Mouse (Mus musculus) induced T-regulatory cell, adult 2 months (primary cell): Measurements from ENCODE around the gene Kif26b.
A peak's percentile ranks its signal among the peaks of the same experiment; 100 is the strongest.

Experiments used
- DNase-seq: peaks from one replicate; pipeline ENCODE4 v3.0.0-alpha.2; 2012; ENCODE audit warnings: low read depth

Kif26b gene

DNA sequence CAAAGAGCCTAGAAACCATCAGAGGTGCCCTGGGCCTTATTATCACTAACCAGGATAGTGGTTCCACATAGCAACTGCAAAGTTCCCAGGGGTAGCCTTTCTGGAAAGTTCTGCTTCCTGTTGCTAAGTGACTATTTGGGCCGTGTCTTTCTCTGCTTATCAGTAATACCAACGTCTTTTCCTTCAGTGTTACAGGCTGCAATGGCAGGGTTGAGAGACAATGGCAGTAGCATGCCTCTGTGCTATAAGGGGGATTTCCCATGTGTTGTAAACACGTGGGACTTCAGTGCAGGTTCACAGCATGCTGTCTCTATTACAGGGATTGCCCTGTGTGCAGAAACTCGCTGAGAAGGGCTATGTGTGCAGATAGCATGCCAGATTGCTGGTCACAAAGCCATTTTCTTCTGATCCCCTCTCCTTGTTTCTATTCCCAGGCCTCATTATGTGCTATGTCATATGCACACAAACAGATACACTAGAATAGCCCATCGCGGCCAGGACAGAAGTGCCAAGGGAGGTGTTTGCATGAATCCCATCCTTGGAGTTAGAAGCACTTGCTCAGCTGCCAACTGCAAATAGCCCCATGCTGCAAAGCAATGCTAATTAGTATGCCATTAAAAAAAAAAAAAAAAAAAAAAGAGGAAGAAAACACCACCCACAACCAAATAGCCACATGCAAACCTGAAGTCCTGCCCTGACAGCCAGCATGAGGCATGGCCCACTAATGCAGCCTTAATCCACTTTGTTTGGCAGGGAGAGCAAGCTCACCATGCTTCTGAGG, 384.2 kb downstream of the Kif26b start:
- no peak for DNase-seq

DNA sequence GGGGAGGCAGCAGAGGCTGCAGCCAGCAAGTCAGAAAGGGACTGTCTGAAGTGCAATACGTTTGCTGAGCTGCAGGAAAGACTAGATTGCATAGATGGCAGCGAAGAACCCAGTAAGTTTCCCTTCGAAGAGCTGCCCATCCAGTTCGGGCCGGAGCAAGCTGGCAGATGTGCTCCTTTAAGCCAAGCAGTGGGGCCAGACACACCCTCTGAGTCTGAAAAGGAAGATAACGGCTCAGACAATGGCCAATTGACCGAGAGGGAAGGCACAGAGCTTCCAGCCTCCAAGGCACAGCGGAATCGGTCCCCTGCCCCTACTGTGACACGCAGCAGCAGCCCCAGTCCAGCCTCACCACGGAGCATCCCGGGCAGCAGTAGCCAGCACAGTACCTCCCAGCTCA, 386.1 kb downstream of the Kif26b start:
- no peak for DNase-seq

DNA sequence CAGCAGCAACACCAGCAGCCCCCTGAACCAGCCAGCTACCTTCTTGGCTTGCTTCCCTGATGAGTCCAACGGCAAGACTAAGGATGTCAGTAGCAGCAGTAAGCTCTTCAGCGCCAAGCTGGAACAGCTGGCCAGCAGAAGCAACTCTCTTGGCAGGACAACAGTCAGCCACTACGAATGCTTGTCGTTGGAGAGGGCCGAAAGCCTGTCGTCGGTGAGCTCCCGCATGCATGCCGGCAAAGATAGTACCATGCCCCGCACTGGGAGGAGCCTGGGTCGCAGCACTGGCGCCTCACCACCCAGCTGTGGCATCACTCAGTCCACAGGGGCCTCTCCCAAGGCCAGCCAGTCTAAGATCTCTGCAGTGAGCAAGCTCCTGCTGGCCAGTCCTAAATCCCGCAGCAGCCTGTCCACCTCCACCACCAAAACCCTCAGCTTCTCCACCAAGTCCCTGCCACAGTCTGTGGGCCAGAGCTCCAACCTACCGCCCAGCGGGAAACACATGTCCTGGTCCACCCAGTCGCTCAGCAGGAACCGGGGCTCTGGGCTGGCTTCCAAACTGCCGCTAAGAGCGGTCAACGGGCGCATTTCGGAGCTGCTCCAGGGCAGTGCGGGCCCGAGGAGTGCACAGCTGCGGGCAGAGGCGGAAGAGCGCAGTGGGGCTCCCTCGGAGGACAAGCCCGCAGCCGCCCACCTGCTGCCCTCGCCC, 388.4 kb downstream of the Kif26b start:
- no peak for DNase-seq

DNA sequence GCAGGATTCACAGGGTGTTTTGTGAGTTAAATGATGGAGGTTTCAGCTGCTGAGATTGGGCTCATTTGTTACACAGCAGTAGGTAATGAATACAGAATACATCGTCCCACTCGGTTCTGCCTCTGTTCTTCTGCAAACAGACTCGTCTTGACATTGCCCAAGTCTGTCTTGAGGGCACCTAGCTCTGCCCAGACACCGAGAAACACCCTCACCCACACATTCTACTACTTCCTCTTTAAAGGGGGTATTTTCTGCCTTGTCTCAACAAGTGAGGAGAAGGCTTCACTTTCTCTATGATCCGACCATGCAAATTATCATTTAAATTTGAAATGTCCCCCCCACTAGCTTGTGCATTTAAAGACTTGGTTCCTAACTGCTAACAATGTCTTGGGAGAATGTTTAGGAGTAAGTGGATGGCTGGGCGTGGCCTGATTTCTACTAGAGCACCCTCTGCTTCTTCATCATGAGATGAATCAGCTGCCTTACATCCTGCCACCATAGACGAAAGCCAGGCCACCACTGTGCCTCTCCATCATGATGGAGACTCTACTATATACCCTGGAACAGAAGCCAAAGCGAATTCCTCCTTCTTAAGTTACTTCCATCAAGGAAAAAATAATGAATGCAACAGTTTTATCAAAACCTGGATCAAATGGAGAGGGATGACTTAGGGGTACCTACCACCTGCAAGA, 395.7 kb downstream of the Kif26b start:
- DNase-seq: no peak

DNA sequence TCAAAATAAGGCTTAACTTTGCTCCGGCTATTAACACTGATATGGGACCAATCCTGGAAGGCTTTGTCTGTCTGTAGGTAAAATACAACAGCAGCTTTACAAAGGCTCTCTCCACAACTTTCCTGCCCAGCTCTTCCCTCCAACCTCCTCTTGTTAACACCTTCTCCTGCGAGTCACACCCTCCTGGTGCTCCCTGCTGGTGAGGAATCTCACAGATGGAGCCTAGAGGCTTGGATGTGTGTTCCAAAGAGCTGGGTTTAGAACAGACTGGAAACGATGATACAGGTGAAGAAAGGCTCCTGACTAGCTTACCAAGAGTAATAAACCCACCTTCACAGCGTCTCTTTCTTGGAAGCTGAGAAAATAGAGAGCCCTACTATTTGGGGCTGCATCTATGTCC, 400.6 kb downstream of the Kif26b start:
- DNase-seq: no peak

DNA sequence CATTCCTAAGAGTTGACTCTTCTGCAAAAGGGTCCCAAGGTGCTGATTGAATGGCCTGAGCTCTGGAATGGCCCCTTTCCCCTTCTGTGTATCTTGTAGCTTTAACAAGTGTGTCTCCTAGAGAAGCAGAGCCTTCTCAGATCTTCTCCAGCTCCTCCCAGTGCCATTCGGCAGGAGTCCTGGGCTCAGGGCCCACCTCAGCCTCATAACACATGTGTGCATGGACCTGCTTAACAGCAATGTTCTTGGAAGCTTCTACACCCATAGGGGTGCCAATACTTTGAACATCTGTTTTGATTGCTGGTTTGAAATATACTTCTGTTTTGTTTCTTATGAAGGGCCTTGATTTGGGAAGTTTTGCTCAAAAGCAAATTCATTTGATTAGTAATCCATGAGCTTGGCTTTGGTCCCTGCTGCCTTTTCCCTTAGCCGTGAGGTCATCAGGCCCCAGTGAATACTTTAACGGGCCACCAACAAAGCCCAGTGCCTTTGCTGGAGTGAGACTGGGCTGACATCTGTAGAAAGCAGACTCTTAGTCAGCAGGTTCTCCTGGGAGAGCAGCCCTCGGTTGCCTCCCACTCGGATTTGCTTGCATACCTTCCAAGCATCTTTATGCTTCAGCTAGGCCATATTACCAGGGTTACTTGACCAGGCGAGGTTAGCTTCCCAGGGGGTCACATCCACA, 405.2 kb downstream of the Kif26b start:
- DNase-seq: no peak

DNA sequence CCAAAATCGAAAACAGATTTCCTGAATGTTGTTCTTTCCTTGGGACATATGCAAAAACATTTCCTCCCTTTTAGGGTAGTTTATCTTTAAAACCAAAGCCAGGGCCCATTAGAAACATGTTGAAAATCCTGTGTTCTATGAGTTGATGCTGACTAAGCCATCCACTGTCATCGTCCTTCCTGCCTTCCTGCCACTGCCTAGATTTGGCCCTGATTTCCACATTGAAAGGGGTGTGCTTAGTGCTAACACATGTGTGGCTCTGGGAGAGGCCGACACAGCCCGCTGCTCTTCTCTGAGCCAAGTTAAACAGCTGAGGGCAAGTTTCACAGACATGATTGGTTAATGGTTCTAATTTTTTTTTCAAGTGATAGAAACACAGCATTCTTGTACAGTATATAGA, 407.5 kb downstream of the Kif26b start:
- DNase-seq: no peak

DNA sequence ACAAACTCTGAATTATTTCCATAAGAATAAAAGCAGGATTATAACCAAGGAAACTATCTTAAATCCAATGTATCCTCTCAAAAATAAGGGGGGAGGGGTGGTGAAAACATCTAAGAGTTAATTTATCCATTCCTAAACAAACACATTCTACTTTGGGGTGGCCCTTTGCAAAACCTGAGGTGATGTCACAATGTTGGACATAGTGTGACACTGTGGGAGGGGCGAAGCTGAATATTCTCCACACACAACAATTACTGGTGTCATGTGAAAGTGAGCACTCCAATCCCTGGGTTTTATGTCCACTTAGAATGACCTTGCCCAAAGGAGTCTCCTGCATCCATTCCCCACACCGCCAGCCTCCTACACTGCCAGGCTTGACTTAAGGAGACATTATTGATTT, 408.1 kb downstream of the Kif26b start:
- no peak for DNase-seq

DNA sequence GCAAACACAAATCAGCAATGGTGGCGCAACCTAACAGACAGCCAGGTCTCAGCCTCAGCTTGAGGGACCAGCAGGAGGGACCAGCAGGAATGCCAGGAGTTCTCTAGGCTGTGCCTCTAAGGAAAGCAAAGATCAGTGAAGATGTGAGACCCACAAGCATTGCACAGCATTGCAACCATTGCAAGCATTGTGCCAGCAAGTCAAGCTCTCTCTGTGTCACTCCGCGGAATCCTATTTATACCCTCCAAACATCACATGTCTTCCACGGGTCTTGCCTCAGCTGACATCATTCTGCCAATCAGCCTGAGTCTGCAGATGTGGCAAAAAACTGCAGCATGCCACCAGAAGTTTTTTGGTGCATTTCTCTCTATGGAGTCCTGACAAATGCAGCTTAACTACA, 411.4 kb downstream of the Kif26b start:
- no peak for DNase-seq

DNA sequence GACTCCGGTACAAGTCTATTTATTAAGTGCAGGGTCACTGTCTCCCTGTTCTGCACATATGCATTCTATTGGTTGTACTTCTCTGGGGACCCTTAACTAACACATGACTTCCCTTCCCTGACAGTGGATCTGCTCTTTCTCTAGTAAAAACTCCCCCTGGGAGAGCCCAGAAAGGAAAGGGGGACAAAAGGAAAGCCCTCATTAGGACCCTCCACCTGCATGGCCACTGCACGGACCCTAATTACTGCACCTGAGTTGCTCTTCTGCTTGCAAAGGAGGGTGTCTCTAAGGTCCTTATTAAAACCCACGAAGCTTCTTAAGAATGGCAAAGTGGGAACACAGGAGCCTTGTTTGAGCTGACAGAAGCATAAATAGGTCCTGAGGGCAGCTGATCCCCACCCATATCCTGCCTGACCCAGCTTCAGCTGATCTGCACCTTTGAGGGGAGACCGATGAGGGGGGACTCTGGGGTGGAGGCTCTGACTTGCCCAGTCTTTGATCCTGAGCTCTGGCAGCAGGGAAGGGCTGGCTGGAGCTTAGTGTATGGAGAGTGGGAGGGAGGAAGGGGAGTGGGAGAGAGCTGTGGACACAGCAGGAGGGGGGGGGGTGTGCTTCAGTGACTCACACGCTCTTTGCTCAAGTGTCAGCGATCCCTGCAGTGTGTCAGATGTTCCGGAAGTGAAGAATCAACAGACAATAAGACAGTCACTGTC, 413.5 kb downstream of the Kif26b start:
- DNase-seq: no peak

DNA sequence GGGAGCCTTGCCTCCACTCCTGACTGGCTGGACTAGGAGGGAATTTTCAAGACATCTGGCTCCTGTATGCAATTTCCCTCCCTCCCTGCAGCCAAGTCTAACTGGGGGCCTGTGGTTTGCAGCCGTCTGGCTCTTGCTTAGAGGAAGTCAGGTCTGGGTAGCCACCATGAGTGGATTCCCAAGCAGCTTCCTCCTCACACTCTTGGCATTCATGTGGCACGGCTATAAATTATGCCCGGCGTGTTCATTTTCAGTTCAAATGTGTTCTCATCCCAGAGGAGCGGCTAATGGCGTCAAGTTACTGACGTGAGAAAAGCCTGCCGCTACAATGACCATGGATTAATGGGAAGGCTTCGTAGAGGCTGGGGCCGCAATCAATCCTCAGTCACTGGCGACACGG, 424.0 kb downstream of the Kif26b start:
- no peak for DNase-seq

DNA sequence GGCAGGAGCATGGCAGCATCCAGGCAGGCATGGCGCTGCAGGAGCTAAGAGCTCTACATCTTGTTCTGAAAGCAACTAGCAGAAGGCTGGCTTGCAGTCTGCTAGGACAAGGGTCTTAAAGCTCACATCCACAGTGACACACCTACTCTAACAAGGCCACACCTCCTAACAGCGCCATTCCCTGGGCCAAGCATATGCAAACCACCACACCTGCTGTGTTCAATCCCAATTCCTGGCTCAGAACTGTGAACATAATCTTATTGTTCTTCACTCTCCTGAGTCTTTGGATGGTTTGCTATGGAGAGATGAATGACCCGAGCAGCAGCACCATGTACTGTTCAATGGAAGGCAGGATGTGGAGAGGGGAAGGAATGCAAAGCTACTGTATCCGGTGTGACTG, 429.7 kb downstream of the Kif26b start:
- DNase-seq: no peak

DNA sequence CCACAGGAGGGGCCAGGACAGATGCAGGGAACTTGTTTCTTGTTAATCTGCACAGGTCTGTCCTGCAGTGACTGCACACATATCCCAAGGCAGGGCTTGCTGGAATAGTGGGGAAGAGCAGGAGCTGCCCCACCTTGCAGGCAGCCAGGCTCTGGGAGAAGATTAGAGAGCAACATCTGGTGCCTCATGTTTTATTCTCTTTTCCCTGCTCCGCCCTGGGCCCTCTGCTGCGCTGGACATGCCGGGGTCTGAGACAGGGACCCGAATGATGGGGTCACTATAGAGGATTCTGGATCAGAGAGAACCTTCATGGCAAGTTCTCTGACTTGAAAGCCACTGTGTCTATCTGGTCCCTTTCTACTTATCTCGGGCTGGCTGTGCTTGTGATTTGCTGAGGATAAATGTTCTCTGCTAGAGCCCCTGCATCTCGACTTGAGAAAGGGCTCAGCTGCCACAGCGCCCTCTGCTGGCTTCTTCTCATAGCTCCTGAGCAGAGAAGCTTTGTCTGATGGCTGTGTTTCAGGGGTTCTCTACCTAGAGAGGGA, 431.2 kb downstream of the Kif26b start:
- peak; percentile 59 for DNase-seq

DNA sequence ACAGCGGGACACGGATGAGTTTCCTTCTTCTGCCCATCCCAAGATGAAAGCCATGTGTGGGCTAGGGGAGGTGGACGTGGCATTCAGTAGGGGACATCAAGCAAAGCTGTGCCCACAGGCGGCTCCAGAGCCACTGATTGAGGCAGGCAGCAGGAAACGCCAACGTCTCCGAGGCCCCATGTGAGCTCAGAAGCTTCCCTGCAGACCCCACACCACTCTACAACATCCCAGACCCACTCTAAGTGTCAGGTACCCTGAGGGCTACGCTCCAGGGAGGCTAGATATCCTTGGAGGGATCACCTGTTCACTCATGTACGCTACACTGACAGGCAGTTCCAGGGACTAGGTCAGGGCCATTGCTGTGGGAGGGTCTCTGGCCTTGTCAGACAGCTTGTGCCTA, 432.7 kb downstream of the Kif26b start:
- DNase-seq: no peak

DNA sequence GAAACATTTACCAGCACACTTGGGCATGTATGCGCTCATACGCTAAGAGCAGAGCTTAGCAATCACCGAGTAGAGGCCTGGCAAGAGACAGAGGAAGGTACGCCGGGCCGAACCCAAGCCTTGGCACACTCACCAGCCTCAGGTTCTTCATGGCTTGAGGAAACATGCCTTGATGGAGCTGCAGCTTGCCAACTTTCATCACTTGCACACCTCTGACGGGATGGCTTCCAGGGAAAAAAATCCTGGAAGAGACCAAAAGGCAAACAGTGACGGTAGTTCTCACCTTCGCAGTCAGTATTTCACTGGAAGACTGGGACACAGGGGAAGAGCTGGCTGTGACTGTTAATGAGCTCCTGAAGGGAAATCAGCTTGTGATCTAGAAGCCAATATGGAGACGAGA, 443.1 kb downstream of the Kif26b start:
- DNase-seq: no peak

DNA sequence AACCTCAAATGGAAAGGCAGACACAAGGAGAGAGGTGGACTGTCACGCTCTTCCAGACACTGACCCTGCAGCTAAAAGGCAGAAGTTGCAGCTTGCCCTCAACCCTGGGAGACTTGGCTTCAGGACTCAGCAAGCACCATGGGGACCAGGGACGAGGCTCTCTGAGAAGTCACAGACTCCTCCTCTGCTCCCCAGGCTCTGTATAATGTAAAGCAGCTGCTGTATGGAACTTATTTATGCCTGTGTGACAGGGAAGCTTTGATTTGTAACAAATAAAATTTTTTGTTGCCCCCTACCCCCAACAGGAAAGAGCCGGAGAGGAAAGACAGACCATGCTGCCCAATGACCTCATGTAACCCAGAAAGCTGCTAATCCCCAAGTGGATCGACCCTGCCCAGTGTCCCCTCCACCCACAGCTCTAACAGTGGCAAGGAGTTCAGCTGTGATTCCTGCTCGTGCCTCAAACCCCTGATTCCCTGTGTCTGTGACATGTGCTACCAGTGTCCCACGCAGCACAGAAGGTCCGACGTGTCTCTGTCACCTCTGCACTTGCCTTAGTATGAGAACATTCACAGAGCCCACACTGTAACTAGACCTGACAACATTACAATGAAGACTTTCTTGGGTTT, 449.8 kb downstream of the Kif26b start:
- DNase-seq: no peak

DNA sequence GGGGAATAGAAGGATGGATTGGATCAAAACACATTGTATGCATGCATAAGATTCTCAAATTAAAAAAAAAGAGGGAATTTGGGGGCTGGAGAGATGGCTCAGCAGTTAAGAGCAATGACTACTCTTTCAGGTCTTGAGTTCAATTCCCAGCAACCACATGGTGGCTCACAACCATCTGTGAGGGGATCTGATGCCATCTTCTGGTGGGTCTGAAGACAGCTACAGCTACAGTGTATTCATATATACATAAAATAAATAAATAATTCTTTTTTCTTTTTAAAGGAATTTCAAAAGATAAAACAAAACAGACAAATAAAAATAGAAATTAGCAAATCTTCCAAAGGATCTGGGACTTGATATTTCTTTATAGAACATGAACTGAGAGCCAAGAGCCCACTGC, 451.3 kb downstream of the Kif26b start:
- no peak for DNase-seq

DNA sequence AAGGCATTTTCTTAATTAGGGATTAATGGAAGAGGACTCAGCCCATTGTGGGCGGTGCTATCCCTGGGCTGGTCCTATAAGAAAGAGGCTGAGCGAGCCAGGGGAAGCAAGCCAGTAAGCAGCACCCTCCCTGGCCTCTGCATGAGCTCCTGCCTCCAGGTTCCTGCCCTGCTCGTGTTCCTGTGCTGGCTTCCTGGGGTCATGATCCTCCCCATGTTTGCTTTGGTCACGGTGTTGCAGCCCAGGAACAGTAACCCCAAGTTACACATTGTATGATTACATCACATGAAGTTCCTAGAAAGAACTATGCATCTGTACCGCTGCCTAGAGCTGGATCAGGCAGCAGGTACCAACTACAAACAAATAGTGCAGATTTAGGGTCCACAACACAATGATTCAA, 452.7 kb downstream of the Kif26b start:
- DNase-seq: no peak

DNA sequence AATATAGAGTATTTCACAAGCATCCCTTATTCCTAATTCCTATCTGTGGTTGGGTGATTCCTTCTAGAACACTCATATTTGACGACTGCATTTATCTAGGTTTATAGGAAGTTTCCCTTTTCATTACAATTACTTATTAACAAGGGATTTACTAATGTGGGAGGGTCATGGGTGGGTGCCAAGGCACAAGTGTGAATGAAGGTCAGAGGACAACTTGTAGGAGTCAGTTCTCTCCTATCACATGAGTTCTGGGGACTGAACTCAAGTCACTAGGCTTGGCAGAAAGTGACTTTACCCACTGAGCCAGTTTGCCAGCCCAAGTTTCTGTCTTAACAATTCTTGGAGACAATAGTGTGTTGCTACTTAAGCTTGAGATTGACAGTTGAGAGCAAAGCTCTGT, 459.3 kb downstream of the Kif26b start:
- no peak for DNase-seq
